Mouse (Mus musculus) kidney, postnatal 0 days (tissue): Measurements from ENCODE around the gene Ltn1. TPM values are rescaled to one million over a fixed set of nuclear protein-coding genes. Genes with fewer than 3 reads are reported as not detected.

Experiments
- ATAC-seq: fragments of 200-750 bp; cut with Nextera tagmentation; replicated peaks from 2 replicates; pipeline ENCODE4 v1.8.0; 2017; ENCODE audit warnings: low read depth, moderate number of reproducible peaks, moderate TSS enrichment, moderate library complexity; ENCODE audit not compliant: low FRiP score
- DNase-seq: peaks from one replicate; pipeline ENCODE4 v3.0.0-alpha.2; 2016; ENCODE audit warnings: low spot score
- H3K27ac ChIP-seq: fragments of 300-500 bp; sonication (generic); 2 replicates; pipeline ENCODE4 v1.5.1; 2014; ENCODE audit warnings: mild to moderate bottlenecking
- H3K27me3 ChIP-seq: fragments of 300-500 bp; sonication (generic); 2 replicates; pipeline ENCODE4 v1.6.1; 2014; ENCODE audit warnings: low read length, mixed read lengths; ENCODE audit not compliant: insufficient read depth
- H3K36me3 ChIP-seq: fragments of 300-500 bp; sonication (generic); 2 replicates; pipeline ENCODE4 v1.6.1; 2014; ENCODE audit warnings: low read length, mixed read lengths; ENCODE audit not compliant: insufficient read depth
- H3K4me1 ChIP-seq: fragments of 300-500 bp; sonication (generic); replicated peaks from 2 replicates; pipeline ENCODE4 v1.6.1; 2014; ENCODE audit warnings: antibody characterized with exemption, low read length, mixed read lengths; ENCODE audit not compliant: insufficient read depth
- H3K4me2 ChIP-seq: fragments of 300-500 bp; sonication (generic); 2 replicates; pipeline ENCODE4 v1.6.1; 2014; ENCODE audit warnings: mild to moderate bottlenecking, low read length, moderate library complexity, mixed read lengths
- H3K4me3 ChIP-seq: fragments of 300-500 bp; sonication (generic); replicated peaks from 2 replicates; pipeline ENCODE4 v1.5.1; 2014; ENCODE audit warnings: low read depth, low read length
- H3K9ac ChIP-seq: fragments of 300-500 bp; sonication (generic); 2 replicates; pipeline ENCODE4 v1.6.1; 2014; ENCODE audit warnings: low read depth, low read length
- H3K9me3 ChIP-seq: fragments of 300-500 bp; sonication (generic); replicated peaks from 2 replicates; pipeline ENCODE4 v1.6.1; 2016; ENCODE audit warnings: low read length, inconsistent platforms, mixed read lengths
- CTCF ChIP-seq: IDR thresholded peaks from 2 replicates; pipeline ENCODE4 v1.5.1; 2016; ENCODE audit warnings: antibody characterized with exemption, low read depth, mild to moderate bottlenecking, moderate library complexity
- WGBS: fragments of 180-500 bp; shearing (Covaris S2); extraction: QIAGEN DNeasy Blood & Tissue Kit; methylation state at CpG from one replicate; pipeline ENCODE4 v1.1.7; 2014; 5-methylcytosine and 5-hydroxymethylcytosine counted together
- polyA plus RNA-seq: library from polyadenylated mRNA; unstranded; fragments of >200 nt; fragmentation: Nextera tagmentation; extraction: Ambion mirVana; gene quantifications from 2 replicates; pipeline ENCODE4 v1.2.1, GENCODE M21; 2015

The Ltn1 gene
- polyA plus RNA-seq, 1 experiment from 2014 or later, result 15.6 TPM

- no peaks in the 10 kb centered on the region for H3K27me3 ChIP-seq
- no peak overlapping the region for H3K27ac ChIP-seq
- 88% methylated on average over 3 of the region's 3 CpGs for WGBS
- no peaks in the 10 kb centered on the region for H3K9me3 ChIP-seq
- H3K4me3 ChIP-seq, result no peak overlapping the region
- H3K36me3 ChIP-seq, result peaks cover 45% of the 10 kb centered on the region
- H3K4me2 ChIP-seq, result no peak overlapping the region
- ATAC-seq (no peak), DNase-seq (peak; percentile 22)
- H3K9ac ChIP-seq, result no peak overlapping the region
- peak; percentile 38; the same call in 1 of the 2 replicates for TF ChIP-seq CTCF
- H3K4me1 ChIP-seq, result no peaks in the 10 kb centered on the region
Observed at GRCm38 (mm10) chr16:87405001-87405400, 27.4 kb downstream of the Ltn1 start.

- peak; percentile 89 for DNase-seq
- H3K9me3 ChIP-seq, result no peaks in the 10 kb centered on the region
- H3K36me3 ChIP-seq, result peaks cover 41% of the 10 kb centered on the region
- H3K27ac ChIP-seq, result no peak overlapping the region
- H3K4me1 ChIP-seq, result no peaks in the 10 kb centered on the region
- peak; percentile 66 for ATAC-seq
- no peak overlapping the region for H3K9ac ChIP-seq
- H3K4me3 ChIP-seq, result no peak overlapping the region
- no peaks in the 10 kb centered on the region for H3K27me3 ChIP-seq
- no peak overlapping the region for H3K4me2 ChIP-seq
- 49% methylated on average over 16 of the region's 16 CpGs for WGBS
- peak; percentile 82 for TF ChIP-seq CTCF
Observed at GRCm38 (mm10) chr16:87393813-87394548, 38.4 kb downstream of the Ltn1 start.

DNA sequence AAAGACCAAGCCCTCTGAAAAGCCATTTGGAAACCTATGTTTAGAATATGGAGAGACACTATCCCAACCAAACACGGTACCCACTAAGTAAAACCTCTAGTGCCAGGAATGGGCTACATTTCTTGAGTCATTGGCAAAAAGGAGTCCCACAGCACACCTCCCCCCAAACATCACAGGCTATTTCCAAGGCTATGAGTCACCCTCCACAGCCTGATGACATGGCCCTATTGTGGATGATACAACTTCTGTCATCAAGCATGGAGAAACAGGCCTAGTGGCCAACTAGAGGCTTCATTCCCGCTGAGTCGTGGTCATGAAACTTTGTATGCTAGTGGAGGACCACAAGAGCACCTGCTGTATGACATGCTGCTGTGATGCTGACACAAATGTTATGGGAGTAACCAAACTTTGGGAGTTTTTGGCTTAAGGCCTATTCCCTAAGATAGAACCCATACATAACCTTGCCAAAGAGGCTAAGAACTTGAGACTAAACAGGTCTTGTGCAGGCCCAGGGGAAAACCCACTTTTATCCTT is 44.9 kb downstream of the Ltn1 start:
- DNase-seq (no peak), ATAC-seq (no peak)
- H3K4me3 ChIP-seq, result no peak overlapping the region
- WGBS, result 100% methylated on average over 3 of the region's 3 CpGs
- no peak for TF ChIP-seq CTCF
- peaks cover 10% of the 10 kb centered on the region for H3K36me3 ChIP-seq
- H3K9ac ChIP-seq, result no peak overlapping the region
- no peak overlapping the region for H3K27ac ChIP-seq
- no peaks in the 10 kb centered on the region for H3K27me3 ChIP-seq
- H3K9me3 ChIP-seq, result no peaks in the 10 kb centered on the region
- H3K4me1 ChIP-seq, result no peaks in the 10 kb centered on the region
- no peak overlapping the region for H3K4me2 ChIP-seq

GRCm38 (mm10) chr16:87384366-87384765 is 48.0 kb downstream of the Ltn1 start:
- H3K4me3 ChIP-seq, result no peak overlapping the region
- no peaks in the 10 kb centered on the region for H3K27me3 ChIP-seq
- no peak overlapping the region for H3K27ac ChIP-seq
- ATAC-seq (no peak), DNase-seq (no peak)
- H3K4me1 ChIP-seq, result no peaks in the 10 kb centered on the region
- H3K9ac ChIP-seq, result no peak overlapping the region
- TF ChIP-seq CTCF, result no peak
- H3K4me2 ChIP-seq, result no peak overlapping the region
- 73% methylated on average over 2 of the region's 2 CpGs for WGBS
- no peaks in the 10 kb centered on the region for H3K9me3 ChIP-seq
- H3K36me3 ChIP-seq, result peaks cover 38% of the 10 kb centered on the region

- Histone ChIP-seq H3K27me3 (no peaks in the 10 kb centered on the region), H3K9me3 (no peaks in the 10 kb centered on the region), H3K9ac (no peak overlapping the region), H3K36me3 (peaks cover 46% of the 10 kb centered on the region), H3K4me2 (no peak overlapping the region), H3K4me1 (no peaks in the 10 kb centered on the region), H3K27ac (no peak overlapping the region), H3K4me3 (no peak overlapping the region)
- WGBS, result 86% methylated on average over 2 of the region's 2 CpGs
- ATAC-seq, result no peak
- no peak for DNase-seq
- no peak for TF ChIP-seq CTCF
Observed at GRCm38 (mm10) chr16:87382996-87383395, 49.4 kb downstream of the Ltn1 start.

DNA sequence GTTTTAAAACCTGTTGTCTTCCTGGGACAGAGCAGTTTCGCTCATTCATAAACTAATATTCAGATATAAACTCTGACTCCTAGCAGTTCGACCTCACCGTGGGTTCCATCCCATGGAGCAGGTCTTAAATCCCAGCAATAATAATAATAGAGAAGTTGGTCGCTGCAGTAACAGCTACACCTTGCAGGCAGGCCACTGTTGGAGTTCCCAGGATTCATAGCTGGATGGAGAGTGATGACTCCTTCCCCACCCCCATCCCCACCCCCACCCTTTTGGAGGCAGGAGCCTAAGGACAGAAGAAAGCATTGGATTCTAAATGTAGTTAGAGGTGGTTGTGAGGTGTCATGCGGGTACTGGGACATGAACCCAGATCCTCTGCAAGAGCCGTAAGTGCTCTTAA is 66.0 kb downstream of the Ltn1 start:
- Histone ChIP-seq H3K27ac (peak overlapping the region; percentile 77), H3K4me3 (no peak overlapping the region), H3K4me1 (no peaks in the 10 kb centered on the region), H3K9ac (no peak overlapping the region), H3K27me3 (no peaks in the 10 kb centered on the region), H3K36me3 (peaks cover 42% of the 10 kb centered on the region), H3K4me2 (no peak overlapping the region), H3K9me3 (no peaks in the 10 kb centered on the region)
- ATAC-seq, result peak; percentile 76
- 81% methylated on average over 6 of the region's 6 CpGs for WGBS
- no peak for DNase-seq
- no peak for TF ChIP-seq CTCF
